Mouse (Mus musculus) urinary bladder, postnatal 10 days (tissue): ENCODE data around the gene Gnas.
"Not testable (repeated sequence)": the region's sequence is repeated elsewhere in the genome, so short reads cannot be mapped to it uniquely, and the experiment has no call there.

Experiments
- DNase-seq: peaks from one replicate; pipeline ENCODE4 v3.0.0; 2022; ENCODE audit warnings: low spot score

Gene Gnas

GRCm38 (mm10) chr2:174328358-174328905 lies 44.3 kb downstream of the Gnas start:
- no peak for DNase-seq

GRCm38 (mm10) chr2:174328926-174329662 lies 45.0 kb downstream of the Gnas start:
- no peak for DNase-seq

- peak; percentile 41 for DNase-seq
These were observed 45.8 kb downstream of the Gnas start for GRCm38 (mm10) chr2:174329663-174330615.

GRCm38 (mm10) chr2:174330616-174331191 lies 46.6 kb downstream of the Gnas start:
- DNase-seq, result peak; percentile 31

GRCm38 (mm10) chr2:174331282-174332030 lies 47.3 kb downstream of the Gnas start:
- DNase-seq, result no peak

GRCm38 (mm10) chr2:174333239-174333890 lies 49.2 kb downstream of the Gnas start:
- no peak for DNase-seq

- no peak for DNase-seq
These were observed 50.3 kb downstream of the Gnas start for GRCm38 (mm10) chr2:174334415-174334814.

- no peak for DNase-seq
These were observed 53.2 kb downstream of the Gnas start for GRCm38 (mm10) chr2:174337275-174337674.

GRCm38 (mm10) chr2:174339701-174340100 lies 55.6 kb downstream of the Gnas start:
- no peak for DNase-seq

GRCm38 (mm10) chr2:174340229-174340892 lies 56.2 kb downstream of the Gnas start:
- no peak for DNase-seq

GRCm38 (mm10) chr2:174340893-174341580 lies 56.9 kb downstream of the Gnas start:
- no peak for DNase-seq

- DNase-seq, result no peak
These were observed 58.8 kb downstream of the Gnas start for GRCm38 (mm10) chr2:174342793-174343400.

GRCm38 (mm10) chr2:174343566-174343965 lies 59.4 kb downstream of the Gnas start:
- DNase-seq, result no peak

- no peak for DNase-seq
These were observed 60.0 kb downstream of the Gnas start for GRCm38 (mm10) chr2:174344003-174344655.

- no peak for DNase-seq
These were observed 60.9 kb downstream of the Gnas start for GRCm38 (mm10) chr2:174344996-174345395.

- no peak for DNase-seq
These were observed 62.5 kb downstream of the Gnas start, which contains the start of gene Gm20721 for GRCm38 (mm10) chr2:174346612-174346998. Gene Gm20721 (minus strand): TSS chr2:174346712.

GRCm38 (mm10) chr2:174346999-174347668 lies 63.0 kb downstream of the Gnas start:
- DNase-seq, result not testable (repeated sequence)

- no peak for DNase-seq
These were observed 74.4 kb downstream of the Gnas start for GRCm38 (mm10) chr2:174358516-174358915.
